Mouse (Mus musculus) E14TG2a.4 (cell line): ENCODE measurements around the gene Mia.

Experiments used
- H3K27me3 ChIP-seq: 2 replicates; pipeline ENCODE4 v1.6.1; 2014; ENCODE audit warnings: low read length, control low read depth; ENCODE audit not compliant: insufficient read depth
- H3K36me3 ChIP-seq: 2 replicates; pipeline ENCODE4 v1.6.1; 2014; ENCODE audit warnings: low read length, control low read depth; ENCODE audit not compliant: insufficient read depth
- H3K4me1 ChIP-seq: replicated peaks from 2 replicates; pipeline ENCODE4 v1.6.1; 2014; ENCODE audit warnings: low read depth, low read length, control low read depth
- H3K4me3 ChIP-seq: replicated peaks from 2 replicates; pipeline ENCODE4 v1.5.1; 2014; ENCODE audit warnings: mild to moderate bottlenecking, low read length
- H3K9me3 ChIP-seq: 2 replicates; pipeline ENCODE4 v1.6.1; 2014; ENCODE audit warnings: low read length, control low read depth
- CTCF ChIP-seq: conservative IDR thresholded peaks from 2 replicates; pipeline ENCODE4 v1.5.1; 2014; ENCODE audit warnings: low read length
- NANOG ChIP-seq: IDR thresholded peaks from 2 replicates; pipeline ENCODE4 v1.6.1; 2014; ENCODE audit warnings: borderline replicate concordance, low read length, mixed read lengths
- POU5F1 ChIP-seq: IDR thresholded peaks from 2 replicates; pipeline ENCODE4 v1.6.1; 2014; ENCODE audit warnings: low read length, borderline replicate concordance

The Mia gene

GRCm38 (mm10) chr7:27193731-27194130 lies 12.8 kb upstream of the Mia start:
- H3K4me3 ChIP-seq: peak overlapping the region; percentile 94
- no peaks in the 10 kb centered on the region for H3K9me3 ChIP-seq

GRCm38 (mm10) chr7:27192434-27192833 lies 11.5 kb upstream of the Mia start:
- TF ChIP-seq NANOG: no peak
- H3K36me3 ChIP-seq: peaks cover 81% of the 10 kb centered on the region
- no peak overlapping the region for H3K4me3 ChIP-seq
- H3K27me3 ChIP-seq: no peaks in the 10 kb centered on the region
- H3K9me3 ChIP-seq: no peaks in the 10 kb centered on the region
- peaks cover 85% of the 10 kb centered on the region for H3K4me1 ChIP-seq

More at GRCm38 (mm10) chr7:27193731-27194130, 12.8 kb upstream of the Mia start:
- Histone ChIP-seq H3K27me3 (no peaks in the 10 kb centered on the region), H3K4me1 (peaks cover 85% of the 10 kb centered on the region), H3K36me3 (peaks cover 81% of the 10 kb centered on the region)
- no peak for TF ChIP-seq CTCF
- TF ChIP-seq NANOG: no peak
- no peak for TF ChIP-seq POU5F1

GRCm38 (mm10) chr7:27189271-27189931 lies 8.4 kb upstream of the Mia start:
- peaks cover 99% of the 10 kb centered on the region for H3K36me3 ChIP-seq
- H3K9me3 ChIP-seq: no peaks in the 10 kb centered on the region
- no peaks in the 10 kb centered on the region for H3K27me3 ChIP-seq
- peak overlapping the region; percentile 51 for H3K4me3 ChIP-seq
- peaks cover 96% of the 10 kb centered on the region for H3K4me1 ChIP-seq
- TF ChIP-seq POU5F1 (no peak), CTCF (peak; percentile 47)

GRCm38 (mm10) chr7:27185986-27186385 lies 5.0 kb upstream of the Mia start:
- Histone ChIP-seq H3K4me3 (no peak overlapping the region), H3K9me3 (no peaks in the 10 kb centered on the region), H3K36me3 (peaks cover 83% of the 10 kb centered on the region), H3K4me1 (peaks cover 94% of the 10 kb centered on the region), H3K27me3 (no peaks in the 10 kb centered on the region)
- TF ChIP-seq NANOG (no peak), POU5F1 (no peak), CTCF (no peak)

- TF ChIP-seq CTCF: peak; percentile 96
- TF ChIP-seq NANOG: no peak
- Histone ChIP-seq H3K27me3 (no peaks in the 10 kb centered on the region), H3K4me1 (peaks cover 94% of the 10 kb centered on the region), H3K36me3 (peaks cover 72% of the 10 kb centered on the region), H3K4me3 (no peak overlapping the region), H3K9me3 (no peaks in the 10 kb centered on the region)
These were observed 4.0 kb upstream of the Mia start for GRCm38 (mm10) chr7:27184964-27185363.

- no peak overlapping the region for H3K4me3 ChIP-seq
- H3K9me3 ChIP-seq: no peaks in the 10 kb centered on the region
- TF ChIP-seq CTCF: no peak
- no peak for TF ChIP-seq NANOG
- no peak for TF ChIP-seq POU5F1
- peaks cover 48% of the 10 kb centered on the region for H3K36me3 ChIP-seq
- H3K27me3 ChIP-seq: no peaks in the 10 kb centered on the region
- peaks cover 88% of the 10 kb centered on the region for H3K4me1 ChIP-seq
These were observed 1.5 kb upstream of the Mia start for GRCm38 (mm10) chr7:27182498-27182897.

GRCm38 (mm10) chr7:27180036-27180435 lies 921 bp downstream of the Mia start:
- no peaks in the 10 kb centered on the region for H3K27me3 ChIP-seq
- H3K36me3 ChIP-seq: peaks cover 27% of the 10 kb centered on the region
- peaks cover 79% of the 10 kb centered on the region for H3K4me1 ChIP-seq
- no peak for TF ChIP-seq POU5F1
- TF ChIP-seq NANOG: no peak
- no peak for TF ChIP-seq CTCF
- H3K4me3 ChIP-seq: peak overlapping the region; percentile 88
- H3K9me3 ChIP-seq: no peaks in the 10 kb centered on the region

- Histone ChIP-seq H3K36me3 (peaks cover 26% of the 10 kb centered on the region), H3K27me3 (no peaks in the 10 kb centered on the region), H3K9me3 (no peaks in the 10 kb centered on the region), H3K4me1 (peaks cover 81% of the 10 kb centered on the region), H3K4me3 (peak overlapping the region; percentile 88)
- TF ChIP-seq CTCF: no peak
- TF ChIP-seq POU5F1: no peak
- no peak for TF ChIP-seq NANOG
These were observed 1.6 kb downstream of the Mia start for GRCm38 (mm10) chr7:27179217-27179918.
